Mouse (Mus musculus) limb, embryonic 11.5 days (tissue): ENCODE results near the gene Gm10974. TPM values are rescaled to one million over a fixed set of nuclear protein-coding genes. Genes with fewer than 3 reads are reported as not detected.

ENCODE experiments used
- ATAC-seq: fragments of 200-750 bp; cut with Nextera tagmentation; 2 replicates; pipeline ENCODE4 v1.8.0; 2017; ENCODE audit warnings: low read depth; ENCODE audit not compliant: insufficient number of reproducible peaks, low FRiP score, low TSS enrichment
- DNase-seq: peaks from one replicate; pipeline ENCODE4 v3.0.0-alpha.2; 2015; ENCODE audit warnings: low spot score
- H3K27ac ChIP-seq: fragments of 300-500 bp; sonication (generic); replicated peaks from 2 replicates; pipeline ENCODE4 v1.5.1; 2014; ENCODE audit warnings: low read depth, mild to moderate bottlenecking, low read length
- H3K27me3 ChIP-seq: fragments of 300-500 bp; sonication (generic); 2 replicates; pipeline ENCODE4 v1.6.1; 2014; ENCODE audit warnings: mild to moderate bottlenecking, low read length, mixed read lengths; ENCODE audit not compliant: control insufficient read depth, insufficient read depth
- H3K36me3 ChIP-seq: fragments of 300-500 bp; sonication (generic); 2 replicates; pipeline ENCODE4 v1.6.1; 2014; ENCODE audit warnings: mild to moderate bottlenecking, low read length, moderate library complexity, mixed read lengths; ENCODE audit not compliant: control insufficient read depth, insufficient read depth
- H3K4me1 ChIP-seq: fragments of 300-500 bp; sonication (generic); 2 replicates; pipeline ENCODE4 v1.6.1; 2014; ENCODE audit warnings: low read length, mixed read lengths; ENCODE audit not compliant: control insufficient read depth, insufficient read depth
- H3K4me2 ChIP-seq: fragments of 300-500 bp; sonication (generic); 2 replicates; pipeline ENCODE4 v1.6.1; 2014; ENCODE audit warnings: low read depth, mild to moderate bottlenecking, moderate library complexity; ENCODE audit not compliant: severe bottlenecking
- H3K4me3 ChIP-seq: fragments of 300-500 bp; sonication (generic); 2 replicates; pipeline ENCODE4 v1.5.1; 2014; ENCODE audit warnings: low read depth, low read length
- H3K9ac ChIP-seq: fragments of 300-500 bp; sonication (generic); 2 replicates; pipeline ENCODE4 v1.6.1; 2014; ENCODE audit warnings: mild to moderate bottlenecking, low read length
- H3K9me3 ChIP-seq: fragments of 300-500 bp; sonication (generic); 2 replicates; pipeline ENCODE4 v1.6.1; 2016; ENCODE audit warnings: low read length; ENCODE audit not compliant: control insufficient read depth
- WGBS: fragments of 180-500 bp; shearing (Covaris S2); extraction: QIAGEN DNeasy Blood & Tissue Kit; methylation state at CpG from one replicate; pipeline ENCODE4 v1.1.7; 2014; 5-methylcytosine and 5-hydroxymethylcytosine counted together
- polyA plus RNA-seq: library from polyadenylated mRNA; unstranded; fragments of >200 nt; fragmentation: Nextera tagmentation; extraction: Ambion mirVana; gene quantifications from 2 replicates; pipeline ENCODE4 v1.2.1, GENCODE M21; 2014

Gm10974 gene
- polyA plus RNA-seq, 1 experiment from 2014 or later = not detected

DNA sequence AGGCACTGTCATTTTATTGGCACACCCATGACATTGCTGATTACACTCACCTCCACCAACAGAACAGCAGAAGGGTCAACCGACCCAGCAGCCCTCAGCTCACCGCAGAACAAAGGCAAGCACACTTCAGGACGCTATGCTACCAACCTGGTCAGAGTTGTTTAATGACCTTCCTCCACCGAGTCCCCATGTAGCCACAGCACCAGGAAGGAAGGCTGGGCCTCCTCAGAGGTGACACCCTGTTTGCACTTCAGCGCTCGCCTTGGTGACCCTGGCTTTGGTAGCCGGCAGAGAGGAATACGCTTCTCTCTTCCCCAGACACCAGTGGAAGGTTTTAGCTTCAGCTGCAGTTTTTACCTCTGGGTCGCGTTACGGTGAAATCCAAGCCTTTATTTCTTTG lies 16.0 kb upstream of the Gm10974 start:
- WGBS = 46% methylated on average over 11 of the region's 11 CpGs

DNA sequence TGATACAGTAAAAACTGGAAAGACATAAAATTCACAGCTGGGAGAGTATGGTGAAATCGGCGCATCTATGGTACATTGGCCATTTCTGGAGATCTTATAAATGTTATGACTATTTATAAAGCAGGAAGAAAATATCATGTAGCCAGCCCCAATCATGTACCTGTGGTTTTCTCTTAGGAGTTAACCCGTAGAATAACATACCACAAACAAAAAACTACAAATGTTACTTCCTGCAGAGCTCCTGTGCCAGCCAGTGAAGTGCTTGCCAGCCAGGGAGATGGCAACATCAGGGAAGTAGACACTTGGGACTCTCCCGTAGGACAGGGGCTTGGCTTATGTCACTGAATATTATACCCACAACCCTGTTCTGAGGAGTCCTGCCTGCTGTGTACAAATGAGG lies 14.6 kb upstream of the Gm10974 start:
- Histone ChIP-seq H3K36me3 (no peaks in the 10 kb centered on the region), H3K4me2 (no peak overlapping the region), H3K9me3 (no peaks in the 10 kb centered on the region), H3K27me3 (no peaks in the 10 kb centered on the region), H3K4me3 (no peak overlapping the region), H3K4me1 (no peaks in the 10 kb centered on the region), H3K9ac (no peak overlapping the region), H3K27ac (no peak overlapping the region)
- ATAC-seq (no peak), DNase-seq (no peak)
- WGBS = 89% methylated on average over 4 of the region's 4 CpGs

More for the DNA sequence above, 16.0 kb upstream of the Gm10974 start:
- Histone ChIP-seq H3K9me3 (no peaks in the 10 kb centered on the region), H3K4me2 (no peak overlapping the region), H3K27ac (no peak overlapping the region), H3K27me3 (no peaks in the 10 kb centered on the region), H3K9ac (no peak overlapping the region), H3K4me3 (no peak overlapping the region), H3K4me1 (no peaks in the 10 kb centered on the region), H3K36me3 (no peaks in the 10 kb centered on the region)
- DNase-seq (no peak), ATAC-seq (no peak)

DNA sequence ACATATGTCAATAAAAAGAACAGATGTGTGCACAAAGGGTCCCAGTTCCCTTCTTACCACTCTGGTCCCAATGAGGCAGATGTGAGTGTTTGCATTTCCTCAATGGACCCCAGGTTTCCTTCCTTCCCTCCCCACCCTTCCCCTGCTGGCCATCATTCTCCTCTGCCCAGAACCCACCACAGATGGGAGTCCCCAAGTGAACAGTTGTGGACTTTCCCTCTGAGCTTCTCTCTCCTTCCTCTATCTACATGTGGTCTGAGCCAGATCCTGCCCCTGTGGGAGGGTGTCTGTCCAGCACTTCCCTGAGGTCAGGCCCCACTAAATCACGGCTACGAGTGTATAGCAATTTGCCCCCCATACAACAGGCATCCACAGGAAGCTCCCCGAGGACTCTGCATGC lies 10.8 kb upstream of the Gm10974 start:
- DNase-seq = no peak
- no peaks in the 10 kb centered on the region for H3K36me3 ChIP-seq
- no peak for ATAC-seq
- H3K9ac ChIP-seq = no peak overlapping the region
- H3K27ac ChIP-seq = no peak overlapping the region
- no peaks in the 10 kb centered on the region for H3K4me1 ChIP-seq
- 47% methylated on average over 3 of the region's 3 CpGs for WGBS
- no peak overlapping the region for H3K4me2 ChIP-seq
- H3K4me3 ChIP-seq = no peak overlapping the region
- H3K27me3 ChIP-seq = no peaks in the 10 kb centered on the region
- H3K9me3 ChIP-seq = no peaks in the 10 kb centered on the region

DNA sequence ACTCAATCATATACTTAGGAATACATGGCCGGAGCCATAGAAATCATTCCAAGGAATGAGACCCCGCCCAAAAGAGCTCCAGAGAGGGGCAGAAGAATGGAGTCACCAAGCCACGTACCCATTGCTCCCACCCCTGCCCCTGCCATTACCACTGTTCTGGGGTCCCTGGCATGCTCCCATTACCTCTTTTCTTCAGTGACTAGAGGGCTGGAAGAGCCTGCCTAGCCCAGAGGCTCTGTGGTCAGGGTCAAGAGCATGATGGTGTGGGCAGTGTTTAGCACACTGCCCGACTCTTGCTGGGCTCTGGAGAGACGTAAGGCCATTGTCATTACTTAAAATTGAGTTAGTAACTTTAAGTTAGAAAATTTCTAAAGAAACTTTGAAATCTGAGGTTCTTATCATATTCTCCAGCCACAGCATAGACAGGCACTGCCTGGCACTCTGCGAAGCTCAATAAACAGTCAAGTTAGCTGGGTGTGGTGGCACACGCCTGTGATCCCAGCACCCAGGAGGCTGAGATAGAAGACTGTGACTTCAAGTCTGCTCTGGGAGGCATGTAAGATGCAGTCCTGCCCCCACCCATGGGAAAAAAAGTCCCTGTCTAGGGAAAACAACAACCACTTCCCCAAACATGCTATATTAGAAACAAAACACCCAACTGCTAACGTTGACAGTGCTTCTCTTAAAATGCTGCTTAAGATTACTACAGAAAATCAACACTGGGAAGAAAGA lies 9.7 kb upstream of the Gm10974 start:
- H3K9me3 ChIP-seq = no peaks in the 10 kb centered on the region
- H3K27me3 ChIP-seq = no peaks in the 10 kb centered on the region
- no peaks in the 10 kb centered on the region for H3K4me1 ChIP-seq
- no peak overlapping the region for H3K4me3 ChIP-seq
- DNase-seq = no peak
- no peak overlapping the region for H3K27ac ChIP-seq
- no peak overlapping the region for H3K9ac ChIP-seq
- 88% methylated on average over 8 of the region's 8 CpGs for WGBS
- H3K4me2 ChIP-seq = no peak overlapping the region
- ATAC-seq = no peak
- H3K36me3 ChIP-seq = no peaks in the 10 kb centered on the region

DNA sequence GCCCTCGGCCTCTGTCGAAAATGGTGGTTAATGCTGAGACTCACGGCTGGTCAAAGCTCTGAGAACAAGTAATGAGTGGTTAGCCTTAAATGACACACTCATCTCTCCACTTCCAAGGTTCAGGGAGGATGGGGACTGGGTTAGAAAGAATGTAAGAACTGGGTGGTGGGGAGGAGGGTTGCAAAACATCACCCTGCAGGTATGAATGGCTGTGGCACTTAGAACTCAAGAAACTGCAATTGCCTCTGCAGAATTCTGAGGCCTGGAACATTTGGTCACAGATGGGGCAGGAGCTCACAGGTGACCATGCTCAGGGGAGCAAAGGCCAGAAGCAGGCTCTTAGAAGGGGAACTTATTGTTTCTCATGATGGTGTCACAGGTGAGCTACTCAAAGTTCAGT lies 7.2 kb upstream of the Gm10974 start:
- H3K27me3 ChIP-seq = no peaks in the 10 kb centered on the region
- no peak overlapping the region for H3K9ac ChIP-seq
- WGBS = 86% methylated on average over 3 of the region's 3 CpGs
- no peak for ATAC-seq
- DNase-seq = no peak
- H3K27ac ChIP-seq = no peak overlapping the region
- H3K4me2 ChIP-seq = no peak overlapping the region
- no peaks in the 10 kb centered on the region for H3K4me1 ChIP-seq
- H3K36me3 ChIP-seq = no peaks in the 10 kb centered on the region
- H3K4me3 ChIP-seq = no peak overlapping the region
- H3K9me3 ChIP-seq = no peaks in the 10 kb centered on the region

DNA sequence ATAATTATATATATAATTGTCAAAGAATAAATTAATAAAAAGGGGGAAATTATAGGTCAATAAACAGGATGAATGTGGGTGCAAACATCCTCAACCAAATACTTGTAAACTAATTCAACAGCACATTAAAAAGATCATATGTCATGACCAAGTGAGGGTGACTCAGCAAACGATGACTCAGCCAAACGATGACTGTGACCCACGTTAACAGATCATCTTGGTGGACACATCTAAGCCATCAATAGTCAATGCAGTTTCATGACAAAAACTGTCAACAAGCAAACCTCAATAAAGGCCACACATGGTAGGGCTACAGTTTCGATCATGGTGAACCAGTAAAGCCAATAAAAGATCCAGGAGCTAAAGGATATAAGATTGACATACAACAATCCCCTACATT lies 6.7 kb upstream of the Gm10974 start:
- Histone ChIP-seq H3K36me3 (no peaks in the 10 kb centered on the region), H3K27ac (no peak overlapping the region), H3K9ac (no peak overlapping the region), H3K4me2 (no peak overlapping the region), H3K27me3 (no peaks in the 10 kb centered on the region), H3K4me3 (no peak overlapping the region), H3K9me3 (no peaks in the 10 kb centered on the region), H3K4me1 (no peaks in the 10 kb centered on the region)
- ATAC-seq (no peak), DNase-seq (no peak)
- WGBS = 90% methylated on average over 4 of the region's 4 CpGs

DNA sequence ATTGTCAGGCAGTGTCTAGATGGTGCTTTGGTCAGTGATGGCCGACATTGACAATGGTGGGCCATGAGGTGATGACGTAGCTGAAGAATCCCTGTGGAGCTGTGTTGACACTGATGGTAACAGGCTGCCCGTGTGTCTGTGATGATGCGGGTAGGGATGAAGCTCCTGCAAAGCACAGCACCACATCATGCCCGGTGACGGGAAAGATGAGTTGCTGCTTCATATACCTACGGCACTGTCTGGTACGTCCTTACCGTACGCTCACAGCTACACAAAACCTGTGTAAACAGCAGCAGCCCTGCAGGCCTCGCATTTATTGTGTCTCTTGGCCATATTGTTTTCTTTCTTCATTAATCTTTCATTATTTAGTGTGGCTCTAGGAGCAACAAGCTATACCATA lies 1.2 kb upstream of the Gm10974 start:
- ATAC-seq = no peak
- DNase-seq = no peak
- no peak overlapping the region for H3K4me3 ChIP-seq
- no peak overlapping the region for H3K27ac ChIP-seq
- H3K27me3 ChIP-seq = no peaks in the 10 kb centered on the region
- no peaks in the 10 kb centered on the region for H3K36me3 ChIP-seq
- WGBS = 95% methylated on average over 11 of the region's 11 CpGs
- no peak overlapping the region for H3K9ac ChIP-seq
- no peak overlapping the region for H3K4me2 ChIP-seq
- no peaks in the 10 kb centered on the region for H3K4me1 ChIP-seq
- no peaks in the 10 kb centered on the region for H3K9me3 ChIP-seq

DNA sequence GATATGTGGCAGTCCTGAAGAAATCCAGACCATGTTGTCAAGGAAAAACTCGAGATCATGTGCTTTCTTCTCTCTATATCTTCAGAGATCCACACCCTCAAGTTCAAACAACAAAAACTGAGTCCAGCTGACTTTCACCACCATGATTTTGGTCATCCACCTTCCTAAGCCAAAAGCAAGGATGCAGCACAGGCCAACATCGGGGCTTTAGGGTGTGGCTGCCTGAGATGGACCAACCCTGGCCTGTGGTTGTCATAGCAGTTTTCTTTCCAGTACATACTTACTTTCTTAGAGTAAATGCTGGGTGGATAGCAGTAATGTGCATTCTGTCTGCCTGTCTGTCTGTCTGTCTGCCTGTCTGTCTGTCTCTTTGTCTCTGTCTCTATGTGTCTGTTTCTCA lies 294 bp upstream of the Gm10974 start:
- H3K9ac ChIP-seq = no peak overlapping the region
- H3K27me3 ChIP-seq = no peaks in the 10 kb centered on the region
- 84% methylated on average over 2 of the region's 2 CpGs for WGBS
- DNase-seq = no peak
- no peaks in the 10 kb centered on the region for H3K4me1 ChIP-seq
- no peaks in the 10 kb centered on the region for H3K36me3 ChIP-seq
- no peak overlapping the region for H3K27ac ChIP-seq
- no peak for ATAC-seq
- no peak overlapping the region for H3K4me2 ChIP-seq
- no peaks in the 10 kb centered on the region for H3K9me3 ChIP-seq
- H3K4me3 ChIP-seq = no peak overlapping the region
